Mouse (Mus musculus): ENCODE data around the gene Tmem41a. TPM values are rescaled to one million over a fixed set of nuclear protein-coding genes. Genes with fewer than 3 reads are reported as not detected.

Gene Tmem41a
- total RNA-seq (2012; rRNA removed) = 43.5 and 52.4 TPM in 2 replicates
- total RNA-seq (2014; rRNA removed) = 59.9 and 62.0 TPM in 2 replicates
- 87.1 and 93.9 TPM in 2 replicates for polyA plus RNA-seq (2012; ENCODE audit: insufficient read length, low read depth)

- in situ Hi-C loops (cut with MboI; ENCODE audit: low pct_ligation_motif_present, low pct_unique_long_range_greater_than_20kb, low sequenced_read_pairs) (no loop called here), dilution Hi-C loops (cut with MboI; ENCODE audit: extremely low pct_ligation_motif_present, extremely low pct_unique_long_range_greater_than_20kb, low sequenced_read_pairs) (no loop called here)
- peaks cover 2% of the 10 kb centered on the region for H3K27me3 ChIP-seq (replicated peaks)
- H3K4me2 ChIP-seq (ENCODE audit: insufficient read depth, low read depth, poor library complexity, severe bottlenecking) = peak within 1 kb of the TSS; percentile 75
- peak within 1 kb of the TSS; percentile 67 to 80 (median 70) for H3K4me3 ChIP-seq (replicated peaks in 1 of 3; ENCODE audit: low read depth in 2 of 3, low read length in 2 of 3, poor library complexity in 1 of 3)
- peaks cover 7 to 19% of the 10 kb centered on the region in 2 experiments for H3K4me1 ChIP-seq (ENCODE audit: control insufficient read depth in 1 of 2, insufficient read depth in 2 of 2)
- peaks cover 3% of the 10 kb centered on the region; the same call in 1 of the 2 replicates for H3K79me2 ChIP-seq (replicated peaks; ENCODE audit: control insufficient read depth, extremely low read depth, insufficient read depth, poor library complexity, severe bottlenecking)
- peaks cover 4% of the 10 kb centered on the region for H3K9me3 ChIP-seq (replicated peaks; ENCODE audit: low read length)
- TF ChIP-seq TBP (conservative IDR thresholded peaks at IDR 0.05; ENCODE audit: low read depth, low read length) = no peak
- peak; percentile 96 for TF ChIP-seq ZMIZ1 (IDR thresholded peaks at IDR 0.05; ENCODE audit: low read depth, low read length)
- peak; percentile 43 for TF ChIP-seq HCFC1 (IDR thresholded peaks at IDR 0.05; ENCODE audit: low read depth, low read length)
- no peak for TF ChIP-seq JUN (IDR thresholded peaks at IDR 0.05; ENCODE audit: insufficient read depth, low read depth, low read length)
- peak; percentile 7; the same call in 1 of the 2 replicates for TF ChIP-seq SMC3 (IDR thresholded peaks at IDR 0.05; ENCODE audit: low read depth, low read length)
- TF ChIP-seq E2F4 (IDR thresholded peaks at IDR 0.05; ENCODE audit: insufficient replicate concordance, low read depth, low read length) = no peak
- peak; percentile 73 for TF ChIP-seq MYC (IDR thresholded peaks at IDR 0.05; ENCODE audit: low read depth, low read length)
- peak; percentile 78 for TF ChIP-seq MAX (IDR thresholded peaks at IDR 0.05; ENCODE audit: low read length)
- peak; percentile 92 for TF ChIP-seq MXI1 (IDR thresholded peaks at IDR 0.05; ENCODE audit: low read depth, low read length)
- peak; percentile 41; the same call in 1 of the 2 replicates for TF ChIP-seq CHD1 (IDR thresholded peaks at IDR 0.05; ENCODE audit: low read depth, low read length)
- TF ChIP-seq ELF1 (IDR thresholded peaks at IDR 0.05; ENCODE audit: low read depth, low read length) = peak; percentile 44; the same call in 1 of the 2 replicates
- TF ChIP-seq MAFK (IDR thresholded peaks at IDR 0.05; ENCODE audit: insufficient replicate concordance, low read length) = no peak
- TF ChIP-seq CHD2 (IDR thresholded peaks at IDR 0.05; ENCODE audit: low read length) = 0 out of 2 replicates have a peak, but pooled peaks have one; percentile 12
- peak; percentile 30; the same call in 1 of the 2 replicates for TF ChIP-seq EP300 (IDR thresholded peaks at IDR 0.05; ENCODE audit: low read length)
- TF ChIP-seq UBTF (IDR thresholded peaks at IDR 0.05; ENCODE audit: low read depth, low read length) = 0 out of 2 replicates have a peak, but pooled peaks have one; percentile 46
- TF ChIP-seq KAT2A (IDR thresholded peaks at IDR 0.05; ENCODE audit: insufficient replicate concordance, low read length) = no peak
- peak; percentile 93 for TF ChIP-seq NELFE (IDR thresholded peaks at IDR 0.05; ENCODE audit: low read depth, low read length)
- no peak for TF ChIP-seq USF2 (conservative IDR thresholded peaks at IDR 0.05; ENCODE audit: low read depth, low read length)
- peak; percentile 79 for TF ChIP-seq NRF1 (IDR thresholded peaks at IDR 0.05; ENCODE audit: low read depth, low read length)
- peak; percentile 37; the same call in 1 of the 2 replicates for TF ChIP-seq BHLHE40 (IDR thresholded peaks at IDR 0.05; ENCODE audit: low read depth, low read length)
- peak; percentile 87 for TF ChIP-seq TCF12 (IDR thresholded peaks at IDR 0.05; ENCODE audit: low read depth, low read length)
- peak; percentile 66; the same call in 1 of the 2 replicates for TF ChIP-seq POLR2AphosphoS2 (IDR thresholded peaks at IDR 0.05; ENCODE audit: low read depth, low read length)
- peak; percentile 96 for TF ChIP-seq POLR2A (IDR thresholded peaks at IDR 0.05; ENCODE audit: low read depth, low read length)
- peak; percentile 63 for TF ChIP-seq SIN3A (IDR thresholded peaks at IDR 0.05; ENCODE audit: low read length)
- TF ChIP-seq MEF2A (IDR thresholded peaks at IDR 0.05; ENCODE audit: borderline replicate concordance, low read depth, low read length) = peak; percentile 10; the same call in 1 of the 2 replicates
- no peak for TF ChIP-seq JUND (conservative IDR thresholded peaks at IDR 0.05; ENCODE audit: low read depth, low read length)
- no peak for TF ChIP-seq USF1 (IDR thresholded peaks at IDR 0.05; ENCODE audit: low read depth, low read length)
- peaks cover 4 to 9% of the 10 kb centered on the region in 2 experiments for H3K36me3 ChIP-seq (replicated peaks in 1 of 2; ENCODE audit: control insufficient read depth in 1 of 2, insufficient read depth in 1 of 2, low read length in 1 of 2)
- peak within 1 kb of the TSS; percentile 39 for H3K9ac ChIP-seq (ENCODE audit: insufficient read depth, low read depth)
- no peak within 1 kb of the TSS for H3K27ac ChIP-seq (ENCODE audit: insufficient read depth, low read depth)
- DNase-seq (ENCODE audit: extremely low read depth) = peak; percentile 89
These were observed at the start of gene Tmem41a for GRCm38 (mm10) chr16:21946761-21947715. Gene Tmem41a, minus strand, starts transcription at chr16:21947552.
